Mouse (Mus musculus): ENCODE measurements around the gene Tent4a.

Tent4a gene

GRCm38 (mm10) chr13:69481026-69481425, 53.4 kb downstream of the Tent4a start:
- in situ Hi-C loops (cut with MboI), result no loop called here

- in situ Hi-C loops (cut with MboI), result no loop called here
Observed at GRCm38 (mm10) chr13:69479906-69480305, 54.5 kb downstream of the Tent4a start.

- in situ Hi-C loops (cut with MboI), result no loop called here
Observed at GRCm38 (mm10) chr13:69478703-69479102, 55.7 kb downstream of the Tent4a start.

- in situ Hi-C loops (cut with MboI), result no loop called here
Observed at GRCm38 (mm10) chr13:69460635-69461465, 73.6 kb downstream of the Tent4a start.

- in situ Hi-C loops (cut with MboI), result no loop called here
Observed at GRCm38 (mm10) chr13:69459657-69460458, 74.6 kb downstream of the Tent4a start.

GRCm38 (mm10) chr13:69458891-69459290, 75.5 kb downstream of the Tent4a start:
- in situ Hi-C loops (cut with MboI), result no loop called here

GRCm38 (mm10) chr13:69458461-69458860, 76.0 kb downstream of the Tent4a start:
- in situ Hi-C loops (cut with MboI), result no loop called here

GRCm38 (mm10) chr13:69457105-69457504, 77.3 kb downstream of the Tent4a start:
- in situ Hi-C loops (cut with MboI), result no loop called here

GRCm38 (mm10) chr13:69456641-69457040, 77.8 kb downstream of the Tent4a start:
- in situ Hi-C loops (cut with MboI), result no loop called here

GRCm38 (mm10) chr13:69455476-69456175, 78.8 kb downstream of the Tent4a start:
- in situ Hi-C loops (cut with MboI), result no loop called here

Measured in mature B cell (primary cell).